Mouse (Mus musculus) regulatory T cell (primary cell): ENCODE measurements around the gene Ang.

Experiments
- in situ Hi-C: fragments of 300-600 bp; cut with MboI, MseI; formaldehyde crosslinking; loops from one replicate; pipeline ENCODE4 v1.15.1; 2025; ENCODE audit warnings: high pct_unique_total_duplicates

Gene Ang

GRCm38 (mm10) chr14:51127648-51128258 lies 36.8 kb downstream of the Ang start:
- in situ Hi-C loops, result no loop called here

DNA sequence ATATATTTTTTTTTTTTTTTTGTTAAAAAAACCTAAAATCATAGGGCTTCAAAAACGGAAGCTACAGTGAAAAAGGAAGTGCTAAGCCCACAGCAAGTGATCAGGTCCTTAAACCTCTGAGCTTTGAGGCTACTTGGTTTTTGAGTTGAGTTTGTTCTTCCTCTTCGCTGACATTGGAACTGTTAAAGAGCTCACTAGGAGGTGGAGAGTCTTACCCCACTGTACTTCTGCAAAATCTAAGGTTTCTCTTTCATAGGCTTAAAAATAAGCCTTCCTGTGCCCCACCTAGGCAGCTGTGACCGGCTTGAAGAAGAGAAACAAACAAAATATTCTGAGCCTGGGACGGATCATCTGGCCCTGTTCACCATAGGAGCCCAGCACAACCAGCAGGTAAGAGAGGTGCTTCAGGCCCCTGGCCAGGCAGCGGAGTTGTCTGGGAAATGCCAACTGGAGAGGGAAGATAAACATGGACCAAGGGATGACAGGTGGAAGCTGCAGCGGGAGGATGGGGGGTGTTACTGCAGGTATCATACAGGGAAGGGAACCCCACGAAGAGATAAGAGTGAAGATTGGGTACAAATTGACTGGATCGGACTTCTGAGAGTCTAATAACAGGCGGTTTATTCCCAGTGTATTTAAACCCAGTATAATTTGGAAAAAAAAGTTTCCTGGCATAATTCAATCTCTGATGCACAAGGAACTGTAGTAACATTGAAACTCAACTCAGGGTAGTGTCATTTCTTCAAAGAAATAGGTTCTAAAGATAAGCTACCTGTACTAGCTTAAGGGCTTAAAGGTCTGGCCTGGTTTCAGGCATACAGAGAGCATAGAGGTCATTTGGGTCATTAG lies 38.0 kb downstream of the Ang start:
- in situ Hi-C loops, result no loop called here

- in situ Hi-C loops, result no loop called here
Measured at GRCm38 (mm10) chr14:51129624-51129975, 38.6 kb downstream of the Ang start.

DNA sequence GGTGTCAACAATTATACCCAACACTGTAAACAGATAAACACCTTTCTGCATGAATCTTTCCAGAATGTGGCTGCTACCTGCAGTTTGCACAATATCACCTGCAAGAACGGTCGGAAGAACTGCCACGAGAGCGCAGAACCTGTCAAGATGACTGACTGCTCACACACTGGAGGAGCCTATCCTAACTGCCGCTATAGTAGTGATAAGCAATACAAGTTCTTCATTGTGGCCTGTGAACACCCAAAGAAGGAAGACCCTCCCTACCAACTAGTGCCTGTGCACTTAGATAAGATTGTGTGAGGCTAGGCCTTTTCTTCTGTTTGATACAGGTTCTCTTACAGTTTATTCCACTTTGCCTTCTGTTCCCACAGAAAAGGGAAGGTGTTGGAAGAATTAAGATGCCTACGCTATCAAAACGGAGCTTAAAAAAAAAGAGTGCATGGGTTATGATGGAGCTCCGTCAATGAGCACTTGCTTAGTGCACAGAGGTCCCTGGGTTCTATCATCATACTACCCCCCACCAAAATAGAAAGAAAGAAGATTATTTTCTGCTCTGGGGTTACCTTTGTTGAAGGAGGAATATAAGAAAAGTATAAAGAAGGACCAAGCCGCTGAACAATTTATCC lies 39.5 kb downstream of the Ang start:
- in situ Hi-C loops, result no loop called here

DNA sequence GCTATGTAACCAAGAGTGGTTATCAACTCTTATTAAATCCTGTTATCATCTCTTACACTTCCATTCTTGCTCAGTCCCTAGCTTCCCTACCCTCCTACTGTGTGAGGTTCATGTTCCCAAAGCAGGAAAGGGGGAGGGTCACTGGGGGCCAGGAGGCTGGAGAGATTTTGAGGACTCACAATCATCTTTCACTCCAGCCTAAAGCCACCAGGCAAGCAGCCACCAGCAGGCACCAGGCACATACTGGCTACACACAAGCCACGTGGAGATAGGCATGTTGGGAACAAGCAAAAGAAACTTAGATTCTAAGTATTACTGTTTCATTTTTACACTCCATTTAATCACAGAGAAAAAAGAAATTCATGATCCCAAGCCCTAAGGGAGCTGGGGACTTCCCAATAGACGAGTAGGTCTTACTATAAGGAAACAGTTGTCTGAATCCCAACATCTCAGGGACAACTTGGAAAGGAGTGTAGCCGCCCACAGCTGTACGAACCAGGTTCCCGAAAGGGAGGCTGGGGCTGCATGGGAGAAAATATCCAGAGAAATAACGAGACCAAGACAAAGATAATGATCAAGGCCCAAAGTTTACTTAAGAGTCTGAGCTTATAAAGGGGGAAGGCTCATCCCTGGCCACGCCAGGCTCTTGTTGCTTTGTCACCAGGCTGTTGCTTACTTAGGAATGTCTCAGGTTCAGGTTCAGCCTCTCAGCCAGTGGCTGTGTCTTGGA lies 40.3 kb downstream of the Ang start:
- in situ Hi-C loops, result no loop called here

DNA sequence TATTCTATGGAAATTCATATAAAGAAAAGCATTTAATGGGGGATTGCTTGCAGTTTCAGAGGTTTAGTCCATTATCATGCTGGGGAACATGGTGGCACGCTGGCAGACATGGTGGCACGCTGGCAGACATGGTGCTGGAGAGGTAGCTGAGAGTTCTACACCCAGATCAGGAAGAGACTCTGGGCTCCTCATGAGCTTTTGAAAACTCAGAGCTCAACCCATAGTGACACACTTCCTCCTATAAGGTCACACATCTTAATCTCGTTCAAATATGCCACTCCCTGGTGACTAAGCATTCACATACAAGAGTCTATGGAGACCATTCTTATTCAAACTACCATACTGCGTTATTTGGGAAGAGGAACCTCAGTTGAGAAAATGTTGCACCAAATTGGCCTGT lies 41.4 kb downstream of the Ang start:
- in situ Hi-C loops, result no loop called here

DNA sequence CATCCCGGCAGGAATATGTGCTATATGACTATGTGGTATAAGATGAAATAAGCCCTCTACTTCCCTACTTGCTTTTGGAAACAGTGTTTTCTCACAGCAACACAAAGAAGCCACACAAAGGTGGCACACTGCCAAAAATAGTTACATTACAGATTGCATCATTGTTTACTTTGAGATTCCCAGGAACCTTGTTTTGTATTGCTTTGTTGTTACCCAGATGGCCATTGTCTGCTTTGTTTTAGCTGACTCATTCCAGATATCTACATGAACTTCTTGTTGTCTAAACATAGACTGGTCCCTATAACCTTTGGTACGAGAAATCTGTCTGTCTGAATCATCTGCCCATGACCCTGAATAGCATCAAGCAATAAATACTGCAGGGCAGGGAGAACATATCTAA lies 49.4 kb downstream of the Ang start:
- in situ Hi-C loops, result no loop called here

- in situ Hi-C loops, result no loop called here
Measured at GRCm38 (mm10) chr14:51142119-51142518, 51.2 kb downstream of the Ang start.

- in situ Hi-C loops, result no loop called here
Measured at GRCm38 (mm10) chr14:51142568-51142967, 51.6 kb downstream of the Ang start.

DNA sequence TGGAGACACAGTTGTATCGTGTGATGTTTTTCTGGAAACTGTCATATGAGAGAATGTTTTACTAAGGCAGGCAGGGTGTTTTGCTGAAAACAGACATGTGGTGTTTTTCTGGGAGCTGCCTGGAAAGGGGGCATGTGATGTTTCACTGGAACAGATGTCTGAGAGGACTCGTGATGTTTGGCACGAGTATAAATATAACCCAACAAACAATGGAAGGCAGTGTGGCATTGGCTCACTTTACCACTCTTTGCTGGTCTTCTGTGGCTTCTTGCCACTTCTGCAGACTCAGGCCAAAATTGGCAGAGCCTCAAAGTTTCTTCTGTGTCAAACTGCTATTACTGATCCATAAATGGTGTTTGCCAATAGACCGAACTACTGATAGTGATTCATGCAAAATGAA lies 52.3 kb downstream of the Ang start:
- in situ Hi-C loops, result no loop called here

DNA sequence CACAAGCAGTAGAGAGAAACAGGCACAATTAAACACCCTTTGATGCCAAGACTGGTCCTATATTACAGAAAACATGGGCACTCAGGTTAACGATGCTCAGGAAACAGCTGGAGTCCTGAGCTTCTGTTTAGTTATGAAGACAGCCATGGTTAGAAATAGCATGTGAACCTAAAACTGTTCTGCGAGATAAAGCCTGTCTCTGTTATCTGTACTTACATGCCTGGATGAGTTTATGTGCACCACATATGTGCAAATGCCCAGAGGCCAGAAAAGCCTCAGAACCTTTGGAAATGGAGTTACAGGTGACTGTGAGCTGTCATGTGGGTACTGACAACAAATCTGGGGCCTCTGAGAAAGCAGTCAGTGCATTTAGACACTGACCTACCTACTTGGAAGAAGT lies 53.0 kb downstream of the Ang start:
- in situ Hi-C loops, result no loop called here

- in situ Hi-C loops, result no loop called here
Measured at GRCm38 (mm10) chr14:51144451-51144850, 53.5 kb downstream of the Ang start.

- in situ Hi-C loops, result no loop called here
Measured at GRCm38 (mm10) chr14:51145521-51145920, 54.6 kb downstream of the Ang start.

GRCm38 (mm10) chr14:51146685-51147084 lies 55.7 kb downstream of the Ang start, which contains the start of gene Rnase1:
TSS of gene Rnase1 (minus strand) at chr14:51146785.
- in situ Hi-C loops, result no loop called here

GRCm38 (mm10) chr14:51148006-51148405 lies 57.1 kb downstream of the Ang start:
- in situ Hi-C loops, result no loop called here

- in situ Hi-C loops, result no loop called here
Measured at GRCm38 (mm10) chr14:51149164-51149563, 58.2 kb downstream of the Ang start.

- in situ Hi-C loops, result no loop called here
Measured at GRCm38 (mm10) chr14:51150206-51150831, 59.4 kb downstream of the Ang start.
